Mouse (Mus musculus): ENCODE measurements around the gene Dstn.

Gene Dstn

DNA sequence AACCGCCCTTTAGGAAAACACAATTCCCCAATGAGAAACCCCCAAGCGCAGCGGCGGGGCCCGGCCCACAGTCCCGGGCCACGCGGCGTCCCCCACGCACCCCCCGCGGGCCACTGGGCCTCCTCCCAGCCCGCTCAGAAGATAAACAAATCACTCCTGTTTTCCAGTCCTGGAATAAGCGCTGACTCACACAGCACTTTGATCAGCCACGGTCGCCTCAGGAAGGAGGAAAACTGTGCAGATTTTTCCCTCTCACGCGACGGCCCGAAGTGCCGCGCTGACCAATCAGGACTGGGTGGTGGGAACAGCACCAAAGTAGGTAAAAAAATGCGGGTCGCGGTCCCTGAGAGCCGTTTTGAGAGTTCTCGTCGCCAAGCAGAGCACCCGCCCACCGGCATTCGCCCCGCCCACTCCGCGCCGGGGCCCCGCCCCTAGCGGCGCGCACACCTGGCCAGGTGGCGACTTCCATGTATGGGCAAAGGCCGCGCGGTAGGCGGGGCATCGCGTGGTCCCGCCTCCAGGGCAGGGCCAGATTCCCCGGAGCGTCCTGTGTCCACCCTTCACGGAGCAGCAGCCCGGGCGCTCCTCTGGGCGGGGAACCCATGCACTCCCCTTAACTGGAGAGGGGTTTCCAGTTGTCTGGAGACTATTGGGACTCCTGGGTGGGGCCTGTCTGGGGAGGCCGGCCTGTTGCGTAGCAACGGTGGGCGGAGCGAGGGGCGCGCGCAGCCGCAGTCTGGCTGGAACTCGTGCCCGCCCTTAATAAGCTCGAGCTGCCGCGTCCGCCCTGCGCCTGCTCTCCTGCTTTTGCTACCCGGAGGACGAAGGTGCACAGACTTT, at the start of gene Dstn:
Gene Dstn (plus strand): TSS at position 561 of the 840 bp plus-strand sequence.
- DNase-seq (ENCODE audit: low read depth): peak; percentile 95

DNA sequence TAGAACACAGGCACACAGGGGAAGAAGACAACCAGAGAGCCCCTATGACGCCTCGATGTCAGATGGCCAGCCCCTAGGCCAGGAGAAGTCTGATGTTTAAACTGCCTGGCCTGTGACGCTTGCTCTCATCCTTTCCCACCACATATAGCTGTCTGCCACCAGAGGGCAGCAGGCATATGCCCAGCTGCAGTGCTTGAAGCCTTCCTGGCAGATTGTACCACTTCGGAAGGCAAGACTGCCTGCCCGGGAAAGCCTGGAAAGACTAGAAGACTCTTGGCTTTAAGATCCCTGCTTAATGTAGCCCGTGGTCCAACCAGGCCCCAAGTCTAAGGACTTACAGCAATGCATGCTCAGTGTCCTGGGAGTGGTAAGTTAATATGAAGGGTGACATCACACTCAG, 47.8 kb upstream of the Dstn start:
- DNase-seq (ENCODE audit: low read depth): peak; percentile 74

DNA sequence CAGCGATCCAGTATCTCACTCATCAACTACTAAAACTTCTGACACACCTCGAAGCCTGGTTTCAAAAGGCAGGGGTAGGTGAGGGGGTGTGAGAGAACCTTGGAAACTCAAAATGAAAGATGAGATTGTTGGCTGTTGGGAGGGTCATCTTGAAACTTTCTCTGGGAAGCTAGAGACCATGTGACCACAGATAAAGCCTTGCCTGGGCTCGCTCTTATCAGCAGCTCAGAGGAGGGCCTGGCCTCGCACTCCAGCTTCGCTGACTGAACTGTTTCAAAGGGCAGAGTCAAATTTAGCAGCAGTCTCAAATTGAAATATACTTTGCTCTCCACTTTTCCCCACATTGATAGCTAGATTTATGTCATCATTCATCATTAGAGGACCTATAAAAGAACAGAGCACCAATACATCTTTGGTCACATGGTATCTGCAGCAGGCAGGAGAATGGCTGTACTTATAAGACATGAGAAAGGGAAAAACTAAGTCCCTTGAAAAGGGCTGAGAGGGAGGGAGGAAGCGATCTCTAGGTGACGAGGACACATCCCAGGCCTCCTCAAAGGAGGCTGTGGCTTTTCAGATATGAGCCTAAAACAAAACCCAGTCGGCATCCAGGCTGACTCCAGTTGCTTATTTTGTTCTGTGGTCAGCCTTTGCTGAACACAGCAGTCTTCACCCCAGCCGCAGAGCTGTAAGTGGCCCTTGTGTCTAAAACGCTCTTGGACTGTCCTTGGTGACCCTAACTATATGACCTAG, 44.0 kb upstream of the Dstn start:
- DNase-seq (ENCODE audit: low read depth): no peak

DNA sequence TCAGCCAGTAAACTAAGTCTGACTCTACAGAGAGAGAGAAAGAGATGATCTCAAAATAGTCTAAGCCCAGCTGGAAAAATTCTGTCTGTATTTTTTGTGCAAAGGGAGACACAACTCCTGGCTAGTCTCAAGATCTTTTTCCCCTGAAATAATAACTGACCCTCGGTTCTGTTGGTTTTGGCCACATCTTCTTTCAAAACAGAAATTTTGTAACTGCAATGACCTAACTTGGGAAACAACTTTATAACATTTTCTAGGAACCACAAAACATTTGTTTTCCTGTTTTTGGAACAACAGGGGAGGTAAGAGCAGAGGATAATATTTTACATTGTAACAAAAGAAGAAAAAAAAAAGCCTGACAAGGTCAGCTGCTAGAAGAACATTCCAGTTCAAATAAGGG, 39.1 kb upstream of the Dstn start:
- no peak for DNase-seq (ENCODE audit: low read depth)

DNA sequence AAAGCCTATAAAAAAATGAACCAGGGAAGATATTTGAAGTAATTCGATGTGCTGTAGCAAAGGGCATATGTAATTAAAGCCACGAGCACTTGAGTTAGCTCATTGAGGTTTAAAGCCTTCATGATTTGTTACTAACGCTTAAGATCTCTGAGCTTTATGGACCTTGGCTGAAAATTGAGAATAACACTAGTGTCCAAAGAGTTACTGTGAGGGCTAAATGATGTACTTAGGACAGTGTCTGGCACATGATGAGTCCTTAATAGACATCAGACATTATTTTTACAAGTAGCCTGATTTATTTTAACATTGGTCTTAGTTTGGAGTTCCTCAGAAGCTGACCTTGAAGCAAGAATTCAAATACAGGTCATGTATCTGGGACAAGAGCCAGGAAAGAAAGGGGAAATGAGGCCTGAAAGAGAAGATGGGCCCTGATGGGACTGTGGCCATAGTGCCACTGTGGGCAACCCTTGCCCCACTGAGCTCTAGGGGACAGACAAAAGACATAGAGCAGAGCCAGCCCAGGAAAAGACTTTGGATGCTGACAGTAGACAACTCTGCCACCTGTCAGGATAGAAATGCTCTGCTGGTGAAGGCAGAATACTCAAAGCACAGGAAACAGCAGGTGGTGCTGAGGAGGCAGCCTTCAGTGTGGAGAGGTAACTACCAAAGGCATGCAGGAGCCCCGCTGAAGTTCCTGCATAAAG, 38.0 kb upstream of the Dstn start:
- no peak for DNase-seq (ENCODE audit: low read depth)

DNA sequence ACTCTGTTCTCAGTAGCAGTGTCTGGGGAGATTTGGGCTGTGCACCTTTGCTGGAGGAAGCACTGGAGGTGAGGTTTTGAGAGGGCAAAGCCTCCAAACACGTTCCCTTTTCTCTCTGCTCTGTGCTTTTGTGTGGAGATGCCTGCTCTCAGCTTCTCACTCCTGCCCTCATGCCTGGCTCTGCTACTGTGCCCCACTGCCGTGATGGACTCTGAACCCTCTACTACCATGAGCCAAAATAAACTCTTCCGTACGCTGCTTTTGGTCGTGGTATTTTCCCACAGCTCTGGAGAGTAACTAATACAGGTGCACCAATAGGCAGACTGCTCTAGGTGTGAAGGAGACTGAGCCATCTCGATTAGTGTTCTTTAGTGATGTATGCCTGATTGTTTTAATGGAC, 35.8 kb upstream of the Dstn start:
- DNase-seq (ENCODE audit: low read depth): no peak

DNA sequence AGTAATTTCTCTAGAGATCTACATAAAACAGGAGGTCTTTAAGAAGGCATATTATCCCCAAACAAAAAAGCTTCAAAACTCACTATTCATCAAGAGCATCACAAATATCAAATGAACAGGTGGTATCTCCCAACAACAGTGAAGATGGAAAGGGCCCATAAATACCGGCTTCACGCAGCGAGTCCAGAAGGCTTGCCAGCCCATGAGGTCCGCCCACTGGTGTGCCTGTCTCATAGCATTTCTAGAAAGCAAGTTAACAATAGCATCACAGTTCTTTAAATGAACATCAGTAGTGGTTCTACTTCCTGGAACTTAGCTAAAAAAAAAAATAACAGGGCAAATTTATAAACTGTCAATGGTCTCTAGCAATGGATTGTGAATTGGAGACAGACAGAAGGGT, 33.1 kb upstream of the Dstn start:
- DNase-seq (ENCODE audit: low read depth): no peak

DNA sequence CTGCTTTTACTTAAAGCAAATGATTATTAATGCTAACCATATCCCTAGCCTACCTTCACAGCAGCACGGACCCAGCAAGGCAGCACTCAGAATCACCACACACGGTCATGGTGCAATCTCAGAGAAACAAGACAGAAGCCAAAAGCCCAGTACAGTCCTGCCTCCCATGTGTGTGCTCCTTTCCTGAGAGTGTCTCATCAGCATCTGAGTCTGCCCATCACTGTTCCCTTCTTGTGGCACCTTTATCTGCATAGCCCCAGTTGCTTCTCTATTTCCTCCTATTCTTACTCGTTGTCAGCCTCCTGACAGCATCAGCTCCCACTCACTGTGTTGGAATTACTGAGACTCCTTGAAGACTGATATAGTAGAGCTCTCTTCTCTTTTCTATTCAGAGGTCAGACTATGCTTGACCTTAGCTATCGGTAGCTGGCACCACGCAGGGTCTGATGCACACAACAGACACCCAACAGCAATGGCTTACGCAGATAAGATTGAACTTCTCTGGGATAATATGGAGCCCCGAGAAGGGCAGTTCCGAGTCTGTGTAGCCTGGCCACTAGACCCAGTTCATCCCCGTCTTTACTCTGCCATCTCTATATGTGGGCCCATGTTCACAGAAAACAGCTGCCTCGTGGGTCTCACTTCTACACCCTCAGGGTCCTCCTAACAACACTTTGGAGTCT, 32.4 kb upstream of the Dstn start:
- no peak for DNase-seq (ENCODE audit: low read depth)

DNA sequence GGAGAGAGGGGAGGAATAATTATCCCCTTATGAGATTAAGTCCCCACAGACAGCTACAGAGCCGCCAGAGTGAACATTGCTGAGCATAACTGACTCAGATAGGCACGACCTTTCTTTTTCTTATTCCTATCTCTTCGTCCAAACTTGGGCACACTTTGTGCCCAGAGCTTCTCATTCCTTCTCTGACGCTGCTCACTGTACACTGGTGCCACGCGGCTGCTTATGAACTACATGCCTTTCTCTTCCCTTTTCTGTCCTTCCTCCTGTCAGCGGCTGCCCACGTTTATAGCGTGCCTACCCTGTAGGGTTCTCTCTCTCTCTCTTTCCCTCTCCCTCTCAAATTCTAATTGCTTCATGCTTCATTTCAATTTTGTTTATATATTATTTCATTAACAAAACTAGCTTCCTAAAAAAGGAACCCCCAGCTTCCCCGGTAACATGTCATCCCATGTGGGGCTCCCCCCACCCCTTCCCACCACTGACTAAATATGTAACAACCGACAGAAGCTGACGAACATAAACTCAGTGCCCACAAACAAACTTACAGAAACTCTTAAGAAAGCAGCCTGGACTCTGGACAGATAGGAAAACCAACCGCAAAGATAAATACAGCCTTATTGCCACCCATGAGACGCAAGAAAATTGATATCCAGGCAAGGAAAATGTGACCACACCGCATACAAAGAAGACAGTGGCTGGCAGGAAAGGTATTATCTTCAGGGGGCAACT, 25.8 kb upstream of the Dstn start:
- DNase-seq (ENCODE audit: low read depth): no peak

DNA sequence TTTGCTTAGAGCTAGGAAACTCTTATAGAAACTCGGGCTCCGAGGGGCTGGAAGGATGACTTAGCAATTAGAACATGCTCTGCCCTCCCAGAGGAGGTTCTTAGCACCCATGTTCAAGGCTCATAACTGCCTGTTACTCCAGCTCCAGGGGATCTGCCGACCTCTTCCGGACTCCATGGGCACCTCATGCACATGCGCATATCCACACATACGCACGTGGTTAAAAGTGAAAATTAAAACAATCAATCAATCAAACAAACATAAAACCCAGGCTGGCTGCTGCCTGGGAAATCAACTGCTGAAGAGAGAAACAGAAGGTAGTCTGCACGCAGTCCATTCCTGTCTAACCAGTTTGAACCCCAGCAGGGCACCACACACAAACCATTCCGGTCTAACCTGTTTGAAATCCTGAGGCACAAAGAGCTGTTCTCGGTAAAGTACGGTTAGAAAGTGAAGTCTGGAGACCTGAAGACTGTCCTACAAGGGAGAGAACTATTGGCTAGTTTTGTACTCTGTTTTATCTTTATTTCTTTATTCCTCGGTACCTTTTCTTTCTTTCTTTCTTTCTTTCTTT, 25.2 kb upstream of the Dstn start:
- DNase-seq (ENCODE audit: low read depth): no peak

DNA sequence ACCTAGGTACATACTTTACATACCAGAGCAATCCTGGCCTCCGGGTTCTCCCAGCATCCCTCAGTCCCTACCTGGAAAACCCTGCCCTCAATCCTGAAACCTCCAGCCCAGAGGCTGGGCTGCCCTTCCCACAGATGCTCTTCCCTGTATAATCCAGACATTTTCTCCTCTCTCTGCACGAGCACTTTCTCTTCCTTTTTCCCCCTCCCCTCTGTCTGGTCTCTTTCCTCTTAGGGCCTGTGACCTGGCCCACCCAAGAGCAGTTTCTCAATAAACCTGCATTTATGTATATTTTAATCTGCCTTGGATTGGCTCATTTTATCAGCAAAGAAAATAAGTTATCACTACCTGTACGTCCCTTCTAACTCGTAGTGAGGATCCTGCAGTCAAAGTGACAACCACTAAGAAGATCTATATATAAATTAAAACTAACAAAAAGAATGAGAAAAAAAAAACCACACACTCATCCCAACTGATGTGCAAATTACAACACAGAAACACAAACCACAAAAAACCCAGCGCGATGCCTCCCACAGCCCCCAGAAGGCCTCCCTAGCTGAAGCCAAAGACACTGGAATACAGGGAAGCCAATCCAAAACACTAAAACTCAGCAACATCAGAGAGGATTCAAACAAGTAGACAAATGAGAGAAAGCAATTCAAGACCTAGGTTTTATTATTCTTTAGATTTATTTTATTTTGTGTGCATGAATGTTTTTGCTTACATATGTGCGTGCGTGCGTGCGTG, 23.6 kb upstream of the Dstn start:
- no peak for DNase-seq (ENCODE audit: low read depth)

DNA sequence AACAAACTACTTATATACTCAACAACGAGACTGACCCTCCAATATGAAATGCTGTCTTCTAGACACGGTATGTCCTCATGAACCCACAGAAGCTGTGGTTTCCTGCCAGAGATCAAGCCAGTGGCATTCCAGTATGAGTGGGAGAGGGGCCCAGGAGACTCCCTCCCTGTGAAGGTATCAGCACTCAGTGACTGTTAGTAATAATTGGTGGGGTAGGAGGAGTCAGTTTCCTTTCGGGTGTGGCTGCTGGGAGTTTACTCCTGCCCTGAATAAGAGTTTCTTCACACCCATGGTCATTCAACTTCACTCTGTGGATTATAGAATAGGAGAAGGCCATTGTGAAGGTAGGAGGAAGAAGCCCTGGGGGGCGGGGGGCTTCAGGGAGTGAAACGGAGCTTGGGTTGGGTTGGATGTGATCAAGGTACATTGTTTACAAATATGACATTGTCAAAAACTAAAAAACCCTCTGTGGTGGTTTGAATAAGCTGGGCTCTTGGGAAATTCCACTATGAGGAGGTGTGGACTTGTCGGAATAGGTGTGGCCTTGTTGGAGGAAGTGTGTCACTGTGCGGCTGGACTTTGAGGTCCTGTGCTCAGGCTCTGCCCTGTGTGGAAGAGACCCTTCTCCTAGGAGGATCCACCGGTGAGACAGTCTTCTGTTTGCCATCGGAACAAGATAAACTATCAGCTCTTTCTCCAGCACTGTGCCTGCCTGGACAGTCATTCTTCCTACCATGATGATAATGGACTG, 15.5 kb upstream of the Dstn start:
- no peak for DNase-seq (ENCODE audit: low read depth)

DNA sequence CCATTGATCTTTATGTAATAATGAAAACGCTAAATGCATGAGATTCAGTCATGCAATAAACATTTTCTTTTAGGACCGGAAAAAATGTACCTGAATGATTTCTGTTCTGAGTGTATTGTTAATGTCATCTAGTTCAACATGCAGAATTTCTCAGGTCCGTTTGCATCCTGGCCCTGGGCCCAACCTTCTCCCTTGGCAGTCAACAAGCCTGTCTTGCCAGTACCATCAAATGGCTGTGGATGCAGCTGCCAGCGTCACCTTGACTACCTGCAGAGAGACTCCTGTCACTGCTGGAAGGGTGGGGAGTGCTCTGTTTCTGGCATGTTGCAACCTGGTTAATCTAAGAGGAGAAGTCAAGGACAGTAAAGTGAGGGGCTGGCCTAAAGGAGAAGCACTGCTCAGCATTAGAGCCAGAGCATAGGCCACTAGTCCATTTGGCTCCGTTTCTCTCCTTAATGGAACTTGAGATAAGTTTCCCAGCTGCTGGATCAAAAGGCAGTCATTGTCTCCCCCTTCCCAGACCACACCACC, 14.2 kb upstream of the Dstn start:
- no peak for DNase-seq (ENCODE audit: low read depth)

DNA sequence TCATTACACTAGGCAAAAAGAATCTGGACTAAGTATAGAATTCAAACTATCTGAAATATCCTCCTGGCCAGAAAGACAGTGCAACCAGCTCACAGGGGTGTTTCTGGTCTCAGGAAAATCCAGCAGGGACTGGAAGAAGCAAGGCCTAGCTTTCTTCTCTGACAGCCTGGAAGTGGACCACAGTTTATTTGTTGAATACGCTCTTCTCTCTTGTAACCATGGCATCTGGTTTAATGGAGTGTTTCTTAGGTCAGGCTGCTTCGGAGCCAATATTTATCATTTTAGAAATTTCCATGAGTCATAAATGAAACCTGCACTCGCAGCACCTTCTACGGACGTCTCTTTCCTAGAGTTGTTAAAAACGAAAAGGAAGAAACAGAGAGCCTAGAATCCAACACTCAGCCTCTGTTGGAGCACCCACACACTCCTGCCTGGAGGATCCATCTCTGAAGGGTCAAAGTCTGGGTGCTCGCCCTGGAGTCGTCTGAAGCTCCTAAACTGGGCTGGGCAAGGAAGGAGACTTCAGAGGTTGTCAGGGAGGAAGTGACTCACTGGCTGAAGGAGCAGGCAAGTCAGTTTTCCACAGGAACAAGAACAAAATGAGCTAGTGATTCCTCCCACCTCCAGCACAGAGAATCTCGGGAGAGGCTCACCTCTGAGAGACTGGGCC, 11.6 kb upstream of the Dstn start:
- DNase-seq (ENCODE audit: low read depth): no peak

DNA sequence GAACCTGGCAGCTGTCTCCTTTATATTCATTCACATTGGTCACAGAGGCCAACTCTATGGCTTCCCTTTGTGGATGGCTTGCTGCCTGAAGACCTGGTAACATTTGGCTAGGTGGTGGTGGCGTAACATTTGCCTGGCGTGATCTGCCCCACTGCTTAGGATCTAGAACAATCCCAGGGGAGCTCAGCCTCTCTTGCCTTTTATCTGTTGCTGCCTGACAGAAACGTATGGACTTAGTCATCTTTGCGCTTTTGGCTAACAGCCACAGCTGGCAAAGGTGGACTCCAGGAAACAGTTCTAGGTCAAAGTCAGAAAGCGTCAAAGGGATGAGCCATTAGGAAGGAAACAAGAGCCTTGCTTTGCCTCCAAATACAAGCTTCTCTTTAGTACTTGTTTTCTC, 10.2 kb upstream of the Dstn start:
- no peak for DNase-seq (ENCODE audit: low read depth)

DNA sequence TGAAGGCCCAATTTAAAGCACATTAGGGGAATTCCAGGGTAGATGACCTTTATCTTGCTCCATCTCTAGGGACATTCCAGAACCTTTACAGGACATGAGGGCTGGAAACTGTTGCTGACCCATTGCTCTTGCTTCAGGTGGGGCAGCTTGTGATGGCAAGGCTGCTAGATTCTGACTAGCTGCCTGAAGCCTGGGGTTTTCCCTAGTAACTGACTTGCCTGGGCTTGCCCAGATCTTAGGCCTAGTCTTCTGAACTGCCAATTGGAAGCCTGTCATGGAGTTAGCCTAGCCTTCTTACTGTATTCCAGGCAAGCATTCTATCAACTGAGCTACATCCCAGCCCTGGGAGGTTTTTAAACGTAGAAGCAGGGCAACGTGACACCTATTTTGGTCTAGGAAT, 5.9 kb upstream of the Dstn start:
- peak; percentile 13 for DNase-seq (ENCODE audit: low read depth)

DNA sequence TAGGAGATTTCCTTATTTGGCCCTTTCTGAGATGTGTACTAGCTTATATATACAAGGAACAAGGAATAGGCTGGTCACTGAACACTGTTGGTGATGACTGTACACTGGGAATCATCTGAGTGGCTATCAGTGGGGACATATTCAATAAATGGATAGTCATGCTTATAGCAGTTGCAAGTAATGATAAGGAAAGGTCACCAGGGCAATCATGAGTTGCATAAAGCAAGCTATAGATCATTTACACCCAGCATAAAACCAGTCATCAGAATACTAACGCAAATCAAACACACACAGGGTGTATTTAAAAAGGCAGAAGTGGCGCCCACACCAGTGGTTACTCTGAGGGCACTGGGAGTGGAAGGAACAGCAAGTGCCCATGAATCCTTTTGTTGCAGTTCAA, 2.9 kb upstream of the Dstn start:
- no peak for DNase-seq (ENCODE audit: low read depth)

DNA sequence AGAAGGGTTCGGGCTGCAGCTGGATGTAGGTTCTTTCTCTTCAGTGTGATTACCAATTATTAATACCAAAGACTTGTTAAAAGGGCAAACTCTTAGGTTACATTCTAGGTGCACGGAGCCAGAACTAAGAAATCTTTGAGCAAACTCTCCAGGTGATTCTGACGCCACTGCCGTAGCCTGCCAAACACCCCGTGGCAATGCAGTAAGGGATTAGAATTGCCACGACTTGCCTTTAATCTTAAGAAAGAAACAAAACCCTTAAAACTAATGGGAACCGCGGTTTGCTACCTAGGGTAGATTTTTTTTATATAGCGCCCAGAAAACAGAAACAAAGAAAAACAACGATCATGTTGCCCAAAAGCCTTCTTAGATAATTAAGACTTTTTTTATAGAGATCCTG, 899 bp upstream of the Dstn start:
- DNase-seq (ENCODE audit: low read depth): no peak

DNA sequence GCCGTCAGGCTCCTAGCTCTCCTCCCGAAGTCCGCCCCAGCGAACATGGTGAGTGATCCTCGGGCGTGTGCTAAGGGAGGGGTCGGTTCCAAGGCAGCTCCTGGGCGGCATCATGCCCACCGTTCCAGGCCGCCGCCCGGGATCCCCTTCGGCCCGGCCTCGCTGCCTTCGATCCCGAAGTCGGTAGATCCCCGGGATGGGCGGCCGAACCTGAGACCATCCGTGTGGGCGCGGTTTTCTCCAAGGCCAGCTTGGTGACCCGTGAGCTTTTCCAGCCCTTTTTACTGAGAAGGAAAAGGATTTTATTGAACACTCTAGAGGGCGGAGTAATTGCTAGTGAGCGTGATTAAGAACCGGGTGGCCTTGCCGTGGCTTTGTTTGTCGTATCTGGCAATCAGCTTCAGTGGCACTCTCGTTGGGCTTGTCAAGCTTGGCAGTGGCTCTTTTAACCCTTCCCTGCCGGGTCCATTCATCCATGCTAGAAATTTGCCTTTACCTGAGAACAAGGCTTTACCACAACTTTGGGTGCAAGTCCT, 548 bp downstream of the Dstn start:
- DNase-seq (ENCODE audit: low read depth): peak; percentile 68

Data from induced T-regulatory cell, adult 2 months (primary cell).